Mouse (Mus musculus): Measurements from ENCODE around the gene Clip3.
A peak's percentile ranks its signal among the peaks of the same experiment; 100 is the strongest.

Gene Clip3

DNA sequence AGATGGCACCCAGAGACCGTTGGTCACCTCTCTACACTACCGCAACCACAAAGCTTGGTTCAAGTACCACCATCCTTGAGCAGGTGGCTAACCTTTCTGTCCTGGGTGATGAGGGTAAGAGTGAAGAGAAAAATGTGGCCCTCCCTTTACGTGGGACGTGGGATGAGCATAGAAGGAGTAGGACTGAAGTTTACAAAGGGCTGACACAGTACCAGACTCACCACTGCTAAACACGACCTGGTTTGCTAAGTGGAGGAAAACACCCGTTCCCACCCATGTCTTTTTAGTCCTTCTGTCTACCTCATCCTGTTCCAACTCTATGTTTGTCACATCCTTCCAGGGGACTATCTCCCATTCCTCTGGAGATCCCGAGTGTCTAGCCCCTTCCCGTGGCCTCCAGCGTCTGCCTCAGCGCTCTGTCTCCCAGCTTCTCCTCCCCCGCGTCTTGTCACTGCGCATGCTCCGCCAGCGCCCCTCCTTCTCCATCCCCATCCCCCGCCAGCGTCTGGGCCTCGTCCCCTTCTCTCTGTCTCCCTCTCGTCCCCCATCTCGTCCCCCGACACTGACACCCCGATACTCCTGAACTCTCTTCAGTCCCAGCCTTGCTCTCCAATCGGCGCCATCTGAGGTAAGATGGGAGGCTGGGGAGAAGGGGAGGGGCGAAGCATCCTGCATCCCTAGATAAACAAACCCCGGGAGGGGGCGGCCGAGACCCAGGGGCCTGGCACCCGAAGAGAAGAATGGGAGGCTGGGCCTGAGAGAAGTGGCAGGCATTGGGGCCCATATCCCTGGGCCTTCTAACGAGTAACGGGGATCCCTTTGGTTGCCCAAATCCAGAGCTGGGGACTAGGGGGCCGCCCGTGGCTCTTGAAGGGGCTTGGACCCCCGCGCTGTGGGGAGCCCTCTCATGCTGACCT is at the start of gene Clip3:
Gene Clip3 (plus strand): TSS at position 514 of the 917 bp plus-strand sequence.
- 0 out of 2 replicates have a peak, but pooled peaks cover 1% of the 10 kb centered on the region for H3K27me3 ChIP-seq (ENCODE audit: control insufficient read depth, insufficient read depth, low read length, poor library complexity, severe bottlenecking)
- no peaks in the 10 kb centered on the region for H3K36me3 ChIP-seq (ENCODE audit: control insufficient read depth, insufficient read depth, low read length, poor library complexity, severe bottlenecking)
- DNase-seq (ENCODE audit: low read depth, low spot score): no peak

DNA sequence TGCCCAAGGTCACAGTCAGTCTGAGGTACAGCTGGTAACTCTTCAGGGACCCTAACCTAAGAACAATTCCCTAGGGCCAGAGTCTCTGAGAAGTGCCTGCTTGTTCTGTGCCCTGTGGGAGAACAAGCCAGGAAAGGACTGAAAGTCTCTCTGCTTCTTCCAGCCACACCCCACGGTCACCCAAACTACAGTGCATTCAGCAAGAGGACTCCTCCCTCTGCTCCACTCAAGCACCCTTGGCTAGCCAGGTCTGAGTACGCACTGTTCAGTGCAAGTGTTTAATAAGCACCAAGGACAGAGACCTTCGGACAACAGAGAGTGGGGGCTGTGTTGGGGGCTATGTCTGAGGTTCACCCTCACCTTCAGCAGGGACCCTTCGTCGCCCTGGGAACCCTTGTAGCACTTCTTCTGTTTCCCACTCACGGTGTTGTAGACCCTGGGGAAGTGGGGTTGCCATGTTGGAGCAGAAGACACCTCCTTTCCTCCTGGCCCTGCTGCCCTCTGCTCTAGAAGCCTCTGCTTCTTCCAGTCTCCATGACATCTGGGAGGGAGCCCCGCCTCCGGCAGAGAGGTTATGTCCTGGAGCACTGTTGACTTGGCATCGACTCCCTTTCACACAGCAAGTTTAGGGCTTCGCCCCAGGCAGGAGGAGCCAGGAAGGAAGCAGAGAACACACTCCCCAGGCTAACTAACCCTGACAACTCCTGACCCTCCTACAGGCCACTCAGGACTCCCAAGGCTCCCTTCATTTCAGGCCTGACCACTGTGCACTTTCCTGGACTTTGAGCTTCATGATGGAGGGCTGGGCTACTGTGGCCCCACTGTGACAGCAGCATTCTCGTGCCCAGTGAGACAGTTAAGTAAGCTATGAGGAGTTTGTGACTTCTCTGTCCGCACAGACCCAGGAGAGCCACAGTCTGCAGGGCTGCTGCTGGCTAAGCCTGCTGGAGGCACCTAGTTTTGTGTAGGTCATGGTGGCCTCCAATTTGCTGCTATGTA is 39.3 kb upstream of the Clip3 start:
- H3K27me3 ChIP-seq (ENCODE audit: control insufficient read depth, insufficient read depth, low read length, poor library complexity, severe bottlenecking): no peaks in the 10 kb centered on the region

DNA sequence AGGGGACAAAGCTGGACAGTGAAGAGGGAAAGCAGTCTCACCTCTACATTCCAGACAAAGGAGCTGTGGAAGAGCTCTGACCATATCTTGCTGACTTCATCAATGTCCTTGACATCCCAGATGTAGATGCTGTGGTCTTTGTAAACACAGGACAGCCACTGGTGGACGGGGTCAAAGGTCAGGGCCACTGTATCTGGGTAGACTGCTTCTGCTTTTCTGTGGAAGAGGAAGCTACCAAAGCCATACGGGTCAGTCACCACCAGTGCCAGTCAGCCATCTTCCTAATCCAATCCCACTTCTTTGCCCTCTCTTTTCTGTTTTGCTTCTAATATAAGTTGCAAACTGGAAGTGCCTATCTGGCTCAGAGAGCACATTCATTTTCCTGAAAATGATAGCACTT is 26.5 kb upstream of the Clip3 start:
- peaks cover 3% of the 10 kb centered on the region; the same call in 1 of the 2 replicates for H3K36me3 ChIP-seq (ENCODE audit: control insufficient read depth, insufficient read depth, low read length, poor library complexity, severe bottlenecking)
- H3K27me3 ChIP-seq (ENCODE audit: control insufficient read depth, insufficient read depth, low read length, poor library complexity, severe bottlenecking): no peaks in the 10 kb centered on the region
- DNase-seq (ENCODE audit: low read depth, low spot score): no peak

More for the DNA sequence above, 39.3 kb upstream of the Clip3 start:
- H3K36me3 ChIP-seq (ENCODE audit: control insufficient read depth, insufficient read depth, low read length, poor library complexity, severe bottlenecking): no peaks in the 10 kb centered on the region; the same call in 1 of the 2 replicates
- DNase-seq (ENCODE audit: low read depth, low spot score): no peak

DNA sequence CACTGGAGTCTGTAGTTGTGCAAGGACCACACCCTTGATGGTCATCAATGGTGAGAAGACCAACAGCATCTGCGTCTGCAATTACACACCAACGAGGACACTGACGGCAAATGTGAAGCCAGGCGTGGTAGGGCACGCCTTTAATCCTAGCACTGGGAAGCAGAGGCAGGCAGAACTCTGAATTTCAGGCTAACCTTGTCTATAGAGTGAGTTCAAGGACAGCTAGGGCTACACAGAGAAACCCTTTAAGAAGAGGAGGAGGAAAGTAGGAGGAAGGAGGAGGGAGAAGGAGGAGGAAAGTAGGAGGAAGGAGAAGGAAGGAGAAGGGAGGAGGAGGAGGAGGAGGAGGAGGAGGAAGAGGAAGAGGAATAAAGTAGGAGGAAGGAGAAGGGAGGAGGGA is 26.0 kb upstream of the Clip3 start:
- H3K27me3 ChIP-seq (ENCODE audit: control insufficient read depth, insufficient read depth, low read length, poor library complexity, severe bottlenecking): no peaks in the 10 kb centered on the region
- peaks cover 3% of the 10 kb centered on the region; the same call in 1 of the 2 replicates for H3K36me3 ChIP-seq (ENCODE audit: control insufficient read depth, insufficient read depth, low read length, poor library complexity, severe bottlenecking)
- DNase-seq (ENCODE audit: low read depth, low spot score): no peak

DNA sequence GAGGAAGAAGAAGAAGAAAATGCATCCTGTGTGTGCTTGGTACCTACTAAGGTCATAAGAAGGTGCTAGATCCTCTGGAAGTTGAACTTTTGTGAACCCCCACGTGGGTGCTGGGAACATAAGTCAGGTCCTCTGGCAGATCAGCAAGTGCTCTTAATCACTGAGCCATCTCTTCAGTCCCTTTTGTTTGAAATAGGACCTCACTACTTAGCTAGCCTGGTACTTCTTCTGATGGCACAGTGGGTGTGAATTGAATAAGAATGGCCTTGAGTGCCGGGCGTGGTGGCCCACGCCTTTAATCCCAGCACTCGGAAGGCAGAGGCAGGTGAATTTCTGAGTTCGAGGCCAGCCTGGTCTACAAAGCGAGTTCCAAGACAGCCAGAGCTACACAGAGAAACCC is 25.6 kb upstream of the Clip3 start:
- DNase-seq (ENCODE audit: low read depth, low spot score): no peak
- peaks cover 3% of the 10 kb centered on the region; the same call in 1 of the 2 replicates for H3K36me3 ChIP-seq (ENCODE audit: control insufficient read depth, insufficient read depth, low read length, poor library complexity, severe bottlenecking)
- no peaks in the 10 kb centered on the region for H3K27me3 ChIP-seq (ENCODE audit: control insufficient read depth, insufficient read depth, low read length, poor library complexity, severe bottlenecking)

DNA sequence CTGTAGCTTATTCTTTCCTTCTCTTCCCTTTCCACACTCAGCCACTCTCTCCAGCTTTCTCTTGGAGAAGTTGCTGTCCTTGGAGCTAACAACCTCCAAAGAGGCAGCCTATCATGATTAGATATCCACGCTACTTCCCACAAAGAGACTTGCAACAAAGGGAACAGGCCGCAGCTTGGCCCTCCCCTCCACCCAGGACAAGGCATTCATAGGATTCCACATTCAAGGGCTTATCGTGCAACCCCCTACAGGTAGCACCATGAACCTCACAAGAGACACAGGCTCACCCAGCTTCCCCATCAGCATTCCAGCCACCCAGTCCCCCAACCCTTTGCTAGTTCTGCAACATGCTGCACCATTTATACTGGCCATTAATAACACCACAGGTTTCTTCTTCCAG is 24.7 kb upstream of the Clip3 start:
- H3K27me3 ChIP-seq (ENCODE audit: control insufficient read depth, insufficient read depth, low read length, poor library complexity, severe bottlenecking): no peaks in the 10 kb centered on the region
- H3K36me3 ChIP-seq (ENCODE audit: control insufficient read depth, insufficient read depth, low read length, poor library complexity, severe bottlenecking): no peaks in the 10 kb centered on the region
- DNase-seq (ENCODE audit: low read depth, low spot score): no peak

DNA sequence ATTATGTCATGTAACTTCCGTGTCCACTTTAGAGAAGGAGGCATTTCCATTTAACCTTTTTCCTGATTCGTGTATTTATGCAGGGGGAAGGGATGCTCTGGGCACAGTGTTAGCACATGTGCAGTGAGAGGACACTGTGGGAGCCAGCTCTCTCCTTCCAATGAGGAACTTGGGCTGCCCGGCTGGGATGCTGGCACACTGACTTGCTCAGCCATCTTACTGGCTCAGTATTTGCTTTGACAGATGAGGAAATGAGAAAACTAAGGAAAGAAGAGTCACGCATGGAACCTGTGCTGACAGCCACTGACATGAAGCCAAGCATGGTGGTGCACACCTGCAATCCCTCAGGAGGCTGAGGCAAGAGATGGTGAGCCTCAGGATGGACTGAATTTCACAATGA is 21.9 kb upstream of the Clip3 start:
- Histone ChIP-seq H3K36me3 (ENCODE audit: control insufficient read depth, insufficient read depth, low read length, poor library complexity, severe bottlenecking) (no peaks in the 10 kb centered on the region), H3K27me3 (ENCODE audit: control insufficient read depth, insufficient read depth, low read length, poor library complexity, severe bottlenecking) (no peaks in the 10 kb centered on the region)
- DNase-seq (ENCODE audit: low read depth, low spot score): no peak

DNA sequence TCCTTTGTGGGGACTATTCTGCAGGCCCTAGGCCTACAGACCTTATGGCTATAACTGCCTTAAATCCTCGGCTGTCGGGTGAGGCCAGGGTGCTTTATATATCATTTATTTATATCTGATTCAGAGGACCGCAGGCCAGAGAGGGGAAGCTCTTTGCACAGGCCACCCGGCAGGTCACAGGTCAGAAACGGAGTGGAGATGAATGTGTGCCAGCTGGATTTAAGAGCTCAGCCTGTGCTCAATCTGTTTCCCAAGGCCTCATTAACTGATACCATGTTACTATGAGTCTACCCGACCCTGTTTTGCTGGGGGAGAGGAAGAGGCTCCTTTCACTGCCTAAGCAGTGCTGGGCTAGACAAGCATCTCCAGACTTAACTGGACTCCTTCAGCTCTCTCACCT is 17.1 kb upstream of the Clip3 start:
- H3K36me3 ChIP-seq (ENCODE audit: control insufficient read depth, insufficient read depth, low read length, poor library complexity, severe bottlenecking): no peaks in the 10 kb centered on the region
- no peak for DNase-seq (ENCODE audit: low read depth, low spot score)
- no peaks in the 10 kb centered on the region for H3K27me3 ChIP-seq (ENCODE audit: control insufficient read depth, insufficient read depth, low read length, poor library complexity, severe bottlenecking)

DNA sequence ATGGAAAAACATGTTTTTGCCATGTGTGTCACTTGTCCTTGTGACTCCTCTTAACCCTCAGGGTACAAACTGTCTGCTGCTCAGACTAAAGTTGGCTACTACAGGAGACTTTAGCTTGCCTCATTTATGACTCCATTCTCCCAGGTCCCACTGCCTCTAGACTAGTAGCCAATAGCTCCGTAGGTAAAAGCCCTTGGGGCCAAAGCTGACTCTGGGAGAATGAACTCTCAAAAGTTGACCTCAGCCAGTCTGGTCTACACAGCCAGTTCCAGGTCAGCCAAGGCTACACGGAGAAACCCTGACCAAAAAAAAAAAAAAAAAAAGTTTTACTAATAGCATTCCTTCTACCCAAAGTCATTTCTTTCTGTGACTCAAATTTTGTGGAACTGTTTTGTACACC is 12.6 kb upstream of the Clip3 start:
- no peak for DNase-seq (ENCODE audit: low read depth, low spot score)
- H3K36me3 ChIP-seq (ENCODE audit: control insufficient read depth, insufficient read depth, low read length, poor library complexity, severe bottlenecking): no peaks in the 10 kb centered on the region
- no peaks in the 10 kb centered on the region for H3K27me3 ChIP-seq (ENCODE audit: control insufficient read depth, insufficient read depth, low read length, poor library complexity, severe bottlenecking)

DNA sequence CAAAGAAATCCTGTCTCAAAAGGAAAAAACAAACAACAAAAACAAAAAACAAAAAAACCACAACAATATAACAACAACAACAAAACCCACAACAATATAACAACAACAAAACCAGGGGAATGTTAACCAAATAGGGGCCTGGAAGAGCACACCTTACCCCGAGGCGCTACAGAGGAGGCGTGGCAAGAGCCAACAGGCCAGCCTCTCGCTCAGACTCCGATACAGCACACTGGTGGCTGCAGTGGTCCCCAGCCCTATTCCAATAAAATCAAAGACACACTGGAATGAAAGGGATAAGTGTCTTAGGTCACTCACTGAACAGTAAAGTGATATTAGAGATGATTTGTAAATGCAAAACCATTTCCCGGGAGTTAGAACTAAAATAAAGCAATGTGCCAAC is 12.0 kb upstream of the Clip3 start:
- no peak for DNase-seq (ENCODE audit: low read depth, low spot score)
- H3K27me3 ChIP-seq (ENCODE audit: control insufficient read depth, insufficient read depth, low read length, poor library complexity, severe bottlenecking): no peaks in the 10 kb centered on the region
- H3K36me3 ChIP-seq (ENCODE audit: control insufficient read depth, insufficient read depth, low read length, poor library complexity, severe bottlenecking): no peaks in the 10 kb centered on the region

DNA sequence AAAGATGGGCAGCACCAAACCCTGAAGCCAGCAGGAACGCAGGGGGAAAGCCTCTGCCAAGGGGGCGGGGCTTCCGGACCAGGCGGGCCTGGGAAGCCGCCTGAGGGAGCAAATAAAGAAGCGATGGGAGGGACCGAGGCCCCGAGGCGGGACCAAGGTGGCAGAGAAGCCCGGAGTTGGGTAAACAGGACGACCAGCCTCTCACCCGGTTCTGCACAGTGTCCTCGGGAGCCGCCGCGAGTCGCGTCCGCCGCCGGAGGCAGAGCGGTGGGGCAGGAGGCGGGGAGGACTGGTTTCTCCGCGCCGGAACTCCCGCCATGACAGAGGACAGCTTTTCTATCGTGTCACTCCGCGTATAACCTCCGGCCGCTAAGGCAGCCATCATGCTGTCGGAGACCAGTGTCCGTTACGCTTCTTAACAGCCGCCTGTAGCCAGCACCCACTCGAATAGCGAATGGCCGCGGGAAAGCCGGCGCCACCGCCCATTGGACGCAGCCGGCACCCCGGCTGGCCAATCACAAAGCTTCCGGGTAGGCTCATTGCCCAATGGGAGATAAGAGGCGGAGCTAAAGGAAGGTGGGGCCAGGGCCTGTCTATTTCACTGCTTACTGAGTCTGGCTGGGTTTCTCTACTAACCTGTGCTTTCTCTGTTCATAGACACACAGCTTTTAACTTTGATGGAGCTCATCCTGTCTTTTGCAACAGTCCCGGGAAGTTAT is 11.4 kb upstream of the Clip3 start, which contains the start of the genes Thap8 and Wdr62:
Gene Thap8 (plus strand): TSS at position 144 of the 719 bp plus-strand sequence.
Gene Wdr62 (minus strand): TSS at position 469 of the 719 bp plus-strand sequence.
- Histone ChIP-seq H3K36me3 (ENCODE audit: control insufficient read depth, insufficient read depth, low read length, poor library complexity, severe bottlenecking) (no peaks in the 10 kb centered on the region), H3K27me3 (ENCODE audit: control insufficient read depth, insufficient read depth, low read length, poor library complexity, severe bottlenecking) (no peaks in the 10 kb centered on the region)
- peak; percentile 96 for DNase-seq (ENCODE audit: low read depth, low spot score)

DNA sequence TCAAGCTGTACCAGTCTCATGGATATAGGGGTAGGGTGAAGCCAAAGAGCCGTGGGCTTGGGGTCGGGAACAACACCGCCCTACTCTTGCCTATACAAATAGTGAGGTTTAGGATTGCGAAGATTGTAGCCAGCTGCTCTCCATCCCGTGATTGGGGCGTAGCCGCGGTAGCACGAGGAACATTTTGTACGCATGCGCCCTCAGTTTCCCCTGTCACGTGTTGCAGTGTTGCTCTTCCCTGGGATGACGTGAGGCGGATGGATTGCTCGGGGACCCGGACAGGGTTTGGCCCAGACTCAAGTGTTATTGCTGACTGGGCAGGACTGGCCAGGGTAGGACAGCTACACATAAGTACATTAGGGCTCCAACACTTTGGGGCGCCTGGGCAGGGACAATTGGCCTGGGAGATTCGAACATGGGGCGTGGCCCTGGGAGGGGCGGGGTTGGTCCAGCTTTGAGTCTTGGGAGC is 10.8 kb upstream of the Clip3 start:
- Histone ChIP-seq H3K36me3 (ENCODE audit: control insufficient read depth, insufficient read depth, low read length, poor library complexity, severe bottlenecking) (no peaks in the 10 kb centered on the region), H3K27me3 (ENCODE audit: control insufficient read depth, insufficient read depth, low read length, poor library complexity, severe bottlenecking) (no peaks in the 10 kb centered on the region)
- peak; percentile 93 for DNase-seq (ENCODE audit: low read depth, low spot score)

DNA sequence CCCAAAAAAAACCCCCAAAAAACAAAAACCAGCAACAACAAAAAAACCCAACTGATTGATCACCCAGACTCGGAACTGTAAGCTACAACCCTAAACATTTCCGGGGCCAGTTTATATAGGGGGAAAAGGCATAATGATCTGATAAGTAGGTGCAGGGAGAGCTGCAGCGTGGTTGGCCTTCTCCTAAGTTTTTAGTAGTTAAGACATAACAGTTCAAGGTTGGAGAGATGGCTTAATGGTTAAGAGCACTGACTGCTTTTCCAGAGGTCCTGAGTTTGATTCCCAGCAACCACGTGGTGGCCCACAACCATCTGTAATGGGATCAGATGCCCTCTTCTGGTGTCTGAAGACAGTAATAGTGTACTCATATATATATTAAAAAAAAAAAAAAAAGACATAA is 10.0 kb upstream of the Clip3 start:
- Histone ChIP-seq H3K27me3 (ENCODE audit: control insufficient read depth, insufficient read depth, low read length, poor library complexity, severe bottlenecking) (no peaks in the 10 kb centered on the region), H3K36me3 (ENCODE audit: control insufficient read depth, insufficient read depth, low read length, poor library complexity, severe bottlenecking) (no peaks in the 10 kb centered on the region)
- no peak for DNase-seq (ENCODE audit: low read depth, low spot score)

DNA sequence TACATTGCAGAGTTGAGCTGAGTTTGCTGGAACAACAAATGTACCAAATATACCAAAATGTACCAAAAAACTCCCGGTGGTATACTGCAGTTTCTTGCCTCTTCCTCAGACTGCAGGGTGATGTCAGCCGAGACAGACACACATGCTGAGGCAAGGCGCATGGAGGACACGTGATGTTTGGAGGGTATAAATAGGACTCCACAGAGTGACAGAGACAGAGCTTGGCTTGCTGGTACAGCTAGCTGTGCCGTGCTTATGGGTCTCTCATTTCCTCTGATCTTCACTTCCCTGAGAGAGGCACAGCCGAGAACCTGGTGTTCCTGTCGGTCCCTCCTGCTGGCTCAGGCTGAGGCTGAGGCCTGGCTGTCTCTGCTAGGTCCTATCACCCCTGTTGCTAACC is 8.8 kb upstream of the Clip3 start:
- DNase-seq (ENCODE audit: low read depth, low spot score): no peak
- H3K36me3 ChIP-seq (ENCODE audit: control insufficient read depth, insufficient read depth, low read length, poor library complexity, severe bottlenecking): no peaks in the 10 kb centered on the region
- no peaks in the 10 kb centered on the region for H3K27me3 ChIP-seq (ENCODE audit: control insufficient read depth, insufficient read depth, low read length, poor library complexity, severe bottlenecking)

Measured in splenic B cell, adult 2 months (primary cell).